Comparison of ENCODE assay signal across 12 mouse cellular contexts in the genomic region with DNA sequence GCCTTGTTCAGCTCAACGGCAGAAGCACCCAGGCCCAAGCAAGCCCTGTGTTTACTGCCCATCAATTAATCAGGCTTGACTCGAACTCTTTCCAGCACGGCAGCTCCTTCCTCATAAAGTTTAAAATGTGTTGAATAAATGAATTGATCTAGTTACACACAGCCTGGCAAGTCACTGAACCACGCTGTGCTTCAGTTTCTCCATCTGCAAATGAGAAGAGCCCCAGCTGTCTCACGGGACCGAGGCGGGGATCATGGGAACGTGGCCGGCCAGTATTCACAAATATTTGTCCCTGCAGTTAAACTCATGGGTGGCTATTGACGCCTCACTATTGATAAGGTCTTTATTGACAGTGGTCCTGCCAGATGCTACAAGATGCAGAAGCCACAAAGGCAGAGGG.
"Had no signal": no experiment of that assay in that cellular context is flagged by ENCODE, and none has a peak within 500 bp of the region (broad histone marks: within the 10 kb centered on the region; RNA-seq: fewer than 3 reads in every experiment).

No protein-coding gene starts in this region.

- H3K27ac ChIP-seq: liver, embryonic 14.5 days; midbrain, embryonic 13.5 days; stomach, embryonic 15.5 days; stomach, postnatal 0 days had no signal

- H3K4me3 ChIP-seq: midbrain, embryonic 13.5 days; stomach, embryonic 15.5 days had no signal

- DNase-seq: lung, adult 18-20 months; lung, embryonic 14.5 days; lung, postnatal 10 days; lung, postnatal 4 days; right cerebral cortex, postnatal 14 days; thymus, adult 2 months; thymus, postnatal 25 days; thymus, postnatal 4 days had no signal

- ATAC-seq: midbrain, embryonic 13.5 days had no signal

- H3K27me3 ChIP-seq: midbrain, embryonic 13.5 days; stomach, embryonic 15.5 days had no signal

- H3K9ac ChIP-seq: liver, embryonic 14.5 days; lung, embryonic 14.5 days; midbrain, embryonic 13.5 days; stomach, embryonic 15.5 days had no signal

- H3K9me3 ChIP-seq: midbrain, embryonic 13.5 days; stomach, embryonic 15.5 days had no signal

- H3K36me3 ChIP-seq: midbrain, embryonic 13.5 days; stomach, embryonic 15.5 days had no signal

- H3K4me2 ChIP-seq: lung, embryonic 14.5 days; midbrain, embryonic 13.5 days; stomach, embryonic 15.5 days had no signal
